Mouse (Mus musculus): ENCODE results near the gene Ispd.

- TF ChIP-seq EP300 (IDR thresholded peaks at IDR 0.05; ENCODE audit: low read depth) = no peak
- TF ChIP-seq CTCF (IDR thresholded peaks at IDR 0.05; ENCODE audit: low read depth) = no peak
These were observed 336.3 kb downstream of the Ispd start for GRCm38 (mm10) chr12:36717526-36717925.

Data from liver, postnatal 0 days (tissue).